Mouse (Mus musculus): Measurements from ENCODE around the gene Rnf183.

- TF ChIP-seq CTCF (IDR thresholded peaks at IDR 0.05; ENCODE audit: control insufficient read depth, insufficient read depth, insufficient replicate concordance, low read depth, low read length) (no peak), POLR2A (IDR thresholded peaks at IDR 0.05; ENCODE audit: control insufficient read depth, low read depth, low read length) (no peak)
Measured at GRCm38 (mm10) chr4:62475793-62476192, 40.7 kb upstream of the Rnf183 start.

Measured in testis, adult 2 months (tissue).